Mouse (Mus musculus): ENCODE results near the gene Tufm.

DNA sequence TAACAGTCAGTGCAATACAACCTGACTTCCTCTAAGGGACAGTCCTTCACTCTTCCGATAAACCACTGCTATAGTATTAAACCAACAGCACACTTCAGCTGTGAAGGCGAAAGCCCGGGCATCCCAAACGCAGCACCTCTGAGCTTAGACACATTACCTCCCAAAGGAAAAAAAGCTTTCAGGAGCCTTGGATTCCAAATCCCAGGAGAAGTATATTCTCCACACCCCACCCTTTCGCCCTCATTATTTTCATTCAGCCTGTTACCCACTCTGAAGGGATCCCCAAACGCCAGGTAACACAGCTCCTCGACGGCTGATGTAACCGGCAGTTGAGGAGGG, 14.5 kb downstream of the Tufm start:
- TF ChIP-seq POLR2A (IDR thresholded peaks at IDR 0.05; ENCODE audit: extremely low read depth, insufficient read depth, low read length): no peak
- TF ChIP-seq CTCF (IDR thresholded peaks at IDR 0.05; ENCODE audit: low read depth, low read length): no peak
